Mouse (Mus musculus) CH12.LX (cell line): ENCODE measurements around the gene Tspan4. TPM values are rescaled to one million over a fixed set of nuclear protein-coding genes. Genes with fewer than 3 reads are reported as not detected.

Experiments
- DNase-seq: peaks from one replicate; pipeline ENCODE4 v3.0.0-alpha.2; 2013; ENCODE audit errors: extremely low read depth
- H3K27ac ChIP-seq: 2 replicates; pipeline ENCODE4 v1.5.1; 2012; ENCODE audit warnings: low read depth, mild to moderate bottlenecking, control low read depth, moderate library complexity; ENCODE audit not compliant: insufficient read depth
- H3K27me3 ChIP-seq: replicated peaks from 2 replicates; pipeline ENCODE3; 2012; ENCODE audit warnings: inconsistent platforms
- H3K36me3 ChIP-seq, 2 experiments: replicated peaks in 1 of 2; 2 replicates each; pipeline versions ENCODE3 to v1.6.1; 2012; ENCODE audit warnings: inconsistent platforms in 1 of 2, low read length in 1 of 2, mild to moderate bottlenecking in 1 of 2, mixed read lengths in 1 of 2, moderate library complexity in 1 of 2; ENCODE audit not compliant: control insufficient read depth in 1 of 2, insufficient read depth in 1 of 2
- H3K4me1 ChIP-seq, 2 experiments: 2 replicates each; pipeline ENCODE4 v1.6.1; 2012; ENCODE audit warnings: inconsistent platforms in 1 of 2, moderate library complexity in 1 of 2; ENCODE audit not compliant: insufficient read depth in 2 of 2, control insufficient read depth in 1 of 2
- H3K4me2 ChIP-seq: 2 replicates; pipeline ENCODE4 v1.6.1; 2012; ENCODE audit warnings: low read depth, mild to moderate bottlenecking, control low read depth; ENCODE audit not compliant: poor library complexity, insufficient read depth, severe bottlenecking
- H3K4me3 ChIP-seq, 3 experiments: fragments of 150-350 bp in 1 of 3; sonication (generic) in 1 of 3; replicated peaks in 1 of 3; 2 replicates each; pipeline versions ENCODE3 to v1.5.1; 2011 to 2012; ENCODE audit warnings: low read depth in 2 of 3, low read length in 2 of 3, mild to moderate bottlenecking in 2 of 3, moderate library complexity in 2 of 3, control low read depth in 1 of 3, improper control_type of control experiment in 1 of 3, inconsistent platforms in 1 of 3, mixed read lengths in 1 of 3; ENCODE audit not compliant: poor library complexity in 1 of 3
- H3K79me2 ChIP-seq: replicated peaks from 2 replicates; pipeline ENCODE4 v1.6.1; 2012; ENCODE audit warnings: mild to moderate bottlenecking, moderate library complexity; ENCODE audit not compliant: control insufficient read depth, poor library complexity, insufficient read depth, severe bottlenecking; ENCODE audit errors: extremely low read depth
- H3K9ac ChIP-seq: 2 replicates; pipeline ENCODE4 v1.6.1; 2012; ENCODE audit warnings: low read depth, mild to moderate bottlenecking, control low read depth, moderate library complexity; ENCODE audit not compliant: insufficient read depth
- H3K9me3 ChIP-seq: replicated peaks from 2 replicates; pipeline ENCODE3; 2012; ENCODE audit warnings: low read length, inconsistent platforms, mixed read lengths
- BHLHE40 ChIP-seq: IDR thresholded peaks from 2 replicates; pipeline ENCODE4 v1.6.1; 2011; ENCODE audit warnings: mild to moderate bottlenecking, low read depth, low read length, improper control_type of control experiment
- E2F4 ChIP-seq: IDR thresholded peaks from 2 replicates; pipeline ENCODE4 v1.6.1; 2011; ENCODE audit warnings: low read depth, low read length, improper control_type of control experiment; ENCODE audit not compliant: insufficient replicate concordance
- ETS1 ChIP-seq: conservative IDR thresholded peaks from 2 replicates; pipeline ENCODE4 v1.6.1; 2012; ENCODE audit warnings: low read depth, mild to moderate bottlenecking, inconsistent platforms, low read length, improper control_type of control experiment, moderate library complexity
- GABPA ChIP-seq: IDR thresholded peaks from 2 replicates; pipeline ENCODE4 v1.6.1; 2012; ENCODE audit warnings: low read depth, low read length, improper control_type of control experiment, inconsistent platforms; ENCODE audit not compliant: insufficient replicate concordance
- JUN ChIP-seq: IDR thresholded peaks from 2 replicates; pipeline ENCODE4 v1.6.1; 2011; ENCODE audit warnings: low read depth, mild to moderate bottlenecking, low read length, improper control_type of control experiment, moderate library complexity; ENCODE audit not compliant: insufficient read depth
- MAZ ChIP-seq: IDR thresholded peaks from 2 replicates; pipeline ENCODE4 v1.6.1; 2012; ENCODE audit warnings: low read depth, mild to moderate bottlenecking, inconsistent platforms, low read length, improper control_type of control experiment, moderate library complexity
- MYC ChIP-seq: IDR thresholded peaks from 2 replicates; pipeline ENCODE4 v1.6.1; 2011; ENCODE audit warnings: low read depth, mild to moderate bottlenecking, improper control_type of control experiment, low read length
- POLR2A ChIP-seq: IDR thresholded peaks from 2 replicates; pipeline ENCODE4 v1.6.1; 2011; ENCODE audit warnings: low read depth, mild to moderate bottlenecking, improper control_type of control experiment, low read length
- RAD21 ChIP-seq: IDR thresholded peaks from 2 replicates; pipeline ENCODE4 v1.6.1; 2011; ENCODE audit warnings: low read depth, mild to moderate bottlenecking, low read length, improper control_type of control experiment, moderate library complexity
- SIN3A ChIP-seq: IDR thresholded peaks from 2 replicates; pipeline ENCODE4 v1.6.1; 2012; ENCODE audit warnings: low read length, improper control_type of control experiment, inconsistent platforms
- SMC3 ChIP-seq: IDR thresholded peaks from 2 replicates; pipeline ENCODE4 v1.6.1; 2011; ENCODE audit warnings: low read depth, low read length, improper control_type of control experiment
- USF2 ChIP-seq: conservative IDR thresholded peaks from 2 replicates; pipeline ENCODE4 v1.6.1; 2011; ENCODE audit warnings: low read depth, low read length, improper control_type of control experiment
- ZC3H11A ChIP-seq: IDR thresholded peaks from 2 replicates; pipeline ENCODE4 v1.6.1; 2012; ENCODE audit warnings: low read depth, mild to moderate bottlenecking, inconsistent platforms, low read length, improper control_type of control experiment
- ZKSCAN1 ChIP-seq: IDR thresholded peaks from 2 replicates; pipeline ENCODE4 v1.6.1; 2012; ENCODE audit warnings: low read depth, inconsistent platforms, low read length, improper control_type of control experiment, borderline replicate concordance
- ZMIZ1 ChIP-seq: IDR thresholded peaks from 2 replicates; pipeline ENCODE4 v1.6.1; 2012; ENCODE audit warnings: low read depth, mild to moderate bottlenecking, inconsistent platforms, low read length, improper control_type of control experiment
- dilution Hi-C: fragments of 300-500 bp; cut with MboI; formaldehyde crosslinking; loops from 2 replicates; pipeline ENCODE4 v1.14.3; 2020; ENCODE audit warnings: low sequenced_read_pairs; ENCODE audit not compliant: extremely low pct_unique_long_range_greater_than_20kb, extremely low pct_ligation_motif_present
- in situ Hi-C: fragments of 300-500 bp; cut with MboI; formaldehyde crosslinking; loops from 3 replicates; pipeline ENCODE4 v1.14.3; 2019; ENCODE audit warnings: low sequenced_read_pairs, low pct_ligation_motif_present, low pct_unique_long_range_greater_than_20kb, mixed read lengths
- polyA plus RNA-seq: library from polyadenylated mRNA; unstranded; fragments of >175 nt; gene quantifications from 2 replicates; pipeline ENCODE4 v1.2.1, GENCODE M21; 2012; ENCODE audit warnings: low read depth; ENCODE audit not compliant: insufficient read length
- total RNA-seq, 2 experiments: library from RNA; depleted of rRNA; stranded (reverse); fragments of 300-350 nt in 1 of 2; fragments of >200 nt in 1 of 2; gene quantifications; 2 replicates each; pipeline ENCODE4 v1.2.3; 2012 to 2014

The Tspan4 gene
- total and polyA plus RNA-seq, 3 experiments, result 21.2 to 28.9 (median 28.4) TPM

GRCm38 (mm10) chr7:141508160-141508559, 33.1 kb downstream of the Tspan4 start:
- Histone ChIP-seq H3K4me3 (no peak overlapping the region), H3K9me3 (no peaks in the 10 kb centered on the region), H3K9ac (no peak overlapping the region), H3K27me3 (no peaks in the 10 kb centered on the region), H3K4me2 (no peak overlapping the region), H3K4me1 (peaks cover 2 to 27% of the 10 kb centered on the region in 2 experiments; a peak in 2 of 4 replicates), H3K79me2 (no peaks in the 10 kb centered on the region), H3K27ac (no peak overlapping the region), H3K36me3 (peaks cover 16 to 54% of the 10 kb centered on the region in 2 experiments)
- in situ Hi-C loops (no loop called here), dilution Hi-C loops (no loop called here)
- no peak for DNase-seq
- TF ChIP-seq E2F4, result no peak
- no peak for TF ChIP-seq MAZ
- no peak for TF ChIP-seq SIN3A
- TF ChIP-seq ETS1, result no peak
- TF ChIP-seq ZC3H11A, result no peak
- no peak for TF ChIP-seq BHLHE40
- TF ChIP-seq SMC3, result no peak
- no peak for TF ChIP-seq GABPA
- no peak for TF ChIP-seq MYC
- no peak for TF ChIP-seq JUN
- no peak for TF ChIP-seq POLR2A
- TF ChIP-seq ZKSCAN1, result no peak
- TF ChIP-seq RAD21, result no peak
- TF ChIP-seq ZMIZ1, result no peak

- peaks cover 2 to 30% of the 10 kb centered on the region in 2 experiments; a peak in 2 of 4 replicates for H3K4me1 ChIP-seq
- H3K27ac ChIP-seq, result no peak overlapping the region
- H3K79me2 ChIP-seq, result no peaks in the 10 kb centered on the region
- H3K4me2 ChIP-seq, result no peak overlapping the region
- no peak for TF ChIP-seq USF2
- TF ChIP-seq, all 38 proteins: peak for 0
- peaks cover 24 to 69% of the 10 kb centered on the region in 2 experiments for H3K36me3 ChIP-seq
- no peaks in the 10 kb centered on the region for H3K27me3 ChIP-seq
- no peak overlapping the region for H3K4me3 ChIP-seq
- H3K9ac ChIP-seq, result no peak overlapping the region
- in situ Hi-C loops (no loop called here), dilution Hi-C loops (no loop called here)
- DNase-seq, result no peak
- no peaks in the 10 kb centered on the region for H3K9me3 ChIP-seq
Observed at GRCm38 (mm10) chr7:141510196-141510595, 35.2 kb downstream of the Tspan4 start.
